Mouse (Mus musculus): ENCODE data around the gene Catspere2.
"Not testable (repeated sequence)": the region's sequence is repeated elsewhere in the genome, so short reads cannot be mapped to it uniquely, and the experiment has no call there.

Catspere2 gene

GRCm38 (mm10) chr1:177983024-177983450, at the start of gene Catspere2:
Gene Catspere2, plus strand, starts transcription at chr1:177983423.
- DNase-seq (ENCODE audit: low spot score), result peak; percentile 97

GRCm38 (mm10) chr1:177940422-177940977, 42.7 kb upstream of the Catspere2 start:
- DNase-seq (ENCODE audit: low spot score), result peak; percentile 42

GRCm38 (mm10) chr1:177981276-177981675, 1.9 kb upstream of the Catspere2 start:
- DNase-seq (ENCODE audit: low spot score), result no peak

GRCm38 (mm10) chr1:177983582-177983981, 359 bp downstream of the Catspere2 start:
- not testable (repeated sequence) for DNase-seq (ENCODE audit: low spot score)

- DNase-seq (ENCODE audit: low spot score), result peak; percentile 10
Observed at GRCm38 (mm10) chr1:177984206-177984605, 983 bp downstream of the Catspere2 start.

GRCm38 (mm10) chr1:177987476-177987875, 4.3 kb downstream of the Catspere2 start:
- not testable (repeated sequence) for DNase-seq (ENCODE audit: low spot score)

- DNase-seq (ENCODE audit: low spot score), result peak; percentile 6
Observed at GRCm38 (mm10) chr1:178072798-178073197, 89.6 kb downstream of the Catspere2 start.

- not testable (repeated sequence) for DNase-seq (ENCODE audit: low spot score)
Observed at GRCm38 (mm10) chr1:178097865-178098264, 114.6 kb downstream of the Catspere2 start.

- DNase-seq (ENCODE audit: low spot score), result not testable (repeated sequence)
Observed at GRCm38 (mm10) chr1:178108514-178108913, 125.3 kb downstream of the Catspere2 start.

GRCm38 (mm10) chr1:178122236-178122635, 139.0 kb downstream of the Catspere2 start:
- not testable (repeated sequence) for DNase-seq (ENCODE audit: low spot score)

GRCm38 (mm10) chr1:178134288-178134687, 151.1 kb downstream of the Catspere2 start:
- DNase-seq (ENCODE audit: low spot score), result no peak

GRCm38 (mm10) chr1:178146513-178146912, 163.3 kb downstream of the Catspere2 start:
- peak; percentile 56 for DNase-seq (ENCODE audit: low spot score)

GRCm38 (mm10) chr1:178146915-178147314, 163.7 kb downstream of the Catspere2 start:
- peak; percentile 37 for DNase-seq (ENCODE audit: low spot score)

- DNase-seq (ENCODE audit: low spot score), result no peak
Observed at GRCm38 (mm10) chr1:178182251-178182650, 199.0 kb downstream of the Catspere2 start.

GRCm38 (mm10) chr1:178185591-178185990, 202.4 kb downstream of the Catspere2 start:
- DNase-seq (ENCODE audit: low spot score), result no peak

- DNase-seq (ENCODE audit: low spot score), result peak; percentile 98
Observed at GRCm38 (mm10) chr1:178187216-178187791, 204.1 kb downstream of the Catspere2 start, which contains the start of gene Desi2. Gene Desi2, plus strand, starts transcription at chr1:178187417.

GRCm38 (mm10) chr1:178187810-178188209, 204.6 kb downstream of the Catspere2 start:
- DNase-seq (ENCODE audit: low spot score), result peak; percentile 73

GRCm38 (mm10) chr1:178188386-178188785, 205.2 kb downstream of the Catspere2 start:
- DNase-seq (ENCODE audit: low spot score), result peak; percentile 4

GRCm38 (mm10) chr1:178205701-178206325, 222.6 kb downstream of the Catspere2 start:
- DNase-seq (ENCODE audit: low spot score), result no peak

- DNase-seq (ENCODE audit: low spot score), result not testable (repeated sequence)
Observed at GRCm38 (mm10) chr1:178207856-178208255, 224.6 kb downstream of the Catspere2 start.

GRCm38 (mm10) chr1:178209966-178210365, 226.7 kb downstream of the Catspere2 start:
- no peak for DNase-seq (ENCODE audit: low spot score)

- no peak for DNase-seq (ENCODE audit: low spot score)
Observed at GRCm38 (mm10) chr1:178217157-178217556, 233.9 kb downstream of the Catspere2 start.

GRCm38 (mm10) chr1:178218305-178218704, 235.1 kb downstream of the Catspere2 start:
- DNase-seq (ENCODE audit: low spot score), result no peak

Data from embryo, embryonic 10.5 days (tissue).